14 mouse cellular contexts compared by ENCODE assay signal in the genomic region with DNA sequence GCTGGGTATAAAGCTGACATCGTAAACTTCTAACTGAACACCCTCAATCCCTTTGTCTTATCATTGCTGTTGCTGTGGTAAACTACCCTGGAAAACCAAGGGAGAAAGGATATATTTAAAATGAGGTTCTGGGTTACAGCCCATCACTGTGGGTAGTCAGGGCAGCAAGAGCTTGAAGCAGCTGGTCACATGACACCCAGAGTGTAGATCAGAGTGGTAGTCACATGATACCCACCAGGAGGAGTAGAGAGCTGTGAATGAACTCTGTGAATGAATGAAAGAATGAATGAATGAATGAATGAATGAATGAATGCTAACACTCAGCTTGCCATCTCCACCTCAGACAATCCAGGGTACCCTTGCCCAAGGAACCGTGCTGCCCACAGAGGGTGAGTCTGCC. TPM values are rescaled to one million over a fixed set of nuclear protein-coding genes. Genes with fewer than 3 reads are reported as not detected.
"Had no signal": no experiment of that assay in that cellular context is flagged by ENCODE, and none has a peak within 500 bp of the region (broad histone marks: within the 10 kb centered on the region; RNA-seq: fewer than 3 reads in every experiment).

No protein-coding gene starts in this region.

- H3K4me1 ChIP-seq: liver, embryonic 13.5 days; neural tube, embryonic 13.5 days had no signal

- H3K9ac ChIP-seq: liver, embryonic 13.5 days; liver, postnatal 0 days; lung, embryonic 15.5 days; neural tube, embryonic 13.5 days had no signal

- H3K27me3 ChIP-seq: liver, embryonic 13.5 days; lung, embryonic 15.5 days; neural tube, embryonic 13.5 days had no signal

- H3K36me3 ChIP-seq: liver, embryonic 13.5 days; lung, embryonic 15.5 days; neural tube, embryonic 13.5 days had no signal

- H3K4me2 ChIP-seq: liver, embryonic 13.5 days; lung, embryonic 15.5 days; neural tube, embryonic 13.5 days had no signal

- H3K27ac ChIP-seq: left cerebral cortex, adult 2 months; liver, embryonic 13.5 days; lung, embryonic 15.5 days; neural tube, embryonic 13.5 days had no signal

- ATAC-seq: liver, postnatal 0 days had no signal

- H3K4me3 ChIP-seq: left cerebral cortex, adult 2 months; liver, embryonic 13.5 days; lung, embryonic 15.5 days; neural tube, embryonic 13.5 days had no signal

- DNase-seq: kidney, adult 8-10 months; kidney, postnatal 25 days; liver; liver, embryonic 13.5 days; liver, postnatal 0 days; lung, postnatal 36 days; midbrain, embryonic 14.5 days; right cerebral cortex, postnatal 14 days; thymus, adult 18-20 months; thymus, postnatal 36 days had no signal

- H3K9me3 ChIP-seq: liver, embryonic 13.5 days; lung, embryonic 15.5 days; neural tube, embryonic 13.5 days had no signal

RNA-seq across cellular contexts. Expression of gene Erg, which starts 28.1 kb away (rescaled TPM):
- total RNA-seq: monocyte, adult 5-6 weeks had no signal
